Mouse (Mus musculus) embryo, embryonic 11 days (tissue): ENCODE measurements around the gene Olfr263.

ENCODE experiments used
- DNase-seq: peaks from one replicate; pipeline ENCODE4 v3.0.0-alpha.2; 2015

The Olfr263 gene

DNA sequence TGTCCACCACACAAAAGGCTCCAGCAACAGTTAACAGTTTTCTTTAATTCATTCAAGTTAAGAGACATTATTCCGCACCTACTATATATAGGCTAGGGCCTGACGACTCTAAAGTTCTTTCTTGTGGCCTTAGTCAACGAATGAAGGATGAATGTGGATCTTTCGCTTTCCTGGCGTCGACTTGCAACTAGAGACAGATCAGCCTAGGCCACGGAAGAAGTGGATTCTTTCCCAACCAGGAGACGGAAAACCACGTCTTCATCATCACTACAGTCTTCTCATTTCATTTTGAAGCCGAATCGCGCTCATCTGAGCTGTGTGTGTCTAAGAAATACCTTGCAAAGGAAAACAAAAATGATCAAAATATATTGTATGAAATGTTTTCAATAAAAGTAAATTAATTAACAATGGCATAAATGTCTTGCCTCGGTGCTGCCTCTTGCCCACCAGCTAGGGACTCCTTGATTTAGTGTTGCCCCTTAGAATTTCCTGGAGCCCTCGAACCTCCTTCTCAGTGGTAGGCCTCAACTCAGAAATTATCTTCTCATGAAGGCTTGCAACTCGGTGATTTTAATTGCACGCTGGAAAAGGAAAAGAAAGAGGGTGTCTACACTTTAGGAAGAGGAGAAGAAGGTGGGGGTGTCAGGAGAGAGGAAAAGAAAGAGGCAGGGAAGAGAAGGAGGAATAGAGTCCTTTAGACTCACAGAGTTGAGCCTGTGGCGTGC is 41.2 kb downstream of the Olfr263 start:
- DNase-seq, result no peak

DNA sequence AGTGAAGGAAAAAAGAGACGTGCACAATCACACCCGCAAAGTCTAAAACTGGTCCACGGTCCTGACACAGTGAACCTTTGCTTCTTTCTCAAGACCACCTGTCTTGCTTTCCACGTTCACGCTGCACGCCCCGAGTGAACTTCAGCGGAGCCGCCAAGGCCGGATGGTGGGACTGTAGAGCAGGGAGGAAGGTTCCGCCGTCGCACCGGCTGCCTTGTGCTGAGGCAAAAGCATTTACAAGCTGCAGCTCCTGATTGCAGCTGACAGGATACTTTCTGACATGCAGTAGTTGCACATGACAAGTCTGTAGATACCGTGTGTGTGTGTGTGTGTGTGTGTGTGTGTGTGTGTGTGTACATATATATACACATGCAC is 41.7 kb downstream of the Olfr263 start:
- DNase-seq, result peak; percentile 60

DNA sequence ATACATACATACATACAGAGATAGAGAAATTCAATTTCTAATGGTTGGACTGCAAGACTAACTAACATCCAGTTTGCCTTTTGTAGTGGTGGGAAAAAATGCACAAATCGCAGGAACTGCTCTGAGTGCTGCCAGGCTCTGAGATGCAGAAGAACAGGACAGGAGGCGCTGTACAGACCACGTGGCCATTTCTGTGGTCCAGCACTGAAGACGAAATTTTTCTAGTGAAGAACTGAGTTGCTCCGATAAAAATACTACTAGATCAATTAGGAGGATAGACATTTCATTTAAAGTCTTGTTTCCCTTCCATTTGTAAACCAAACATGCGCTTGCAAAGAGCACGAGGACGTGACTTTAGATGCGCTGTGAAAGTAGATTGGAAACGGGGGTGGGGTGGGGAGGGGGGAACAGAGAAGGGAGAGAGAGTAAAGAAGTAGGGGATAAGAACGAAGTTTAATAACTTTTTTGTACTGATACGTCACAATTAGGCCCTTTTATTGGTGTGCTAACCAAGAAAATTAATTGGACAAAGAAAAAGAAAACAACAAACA is 42.2 kb downstream of the Olfr263 start:
- DNase-seq, result peak; percentile 80

GRCm38 (mm10) chr13:21172241-21173027 is 43.0 kb downstream of the Olfr263 start:
- peak; percentile 86 for DNase-seq

- peak; percentile 87 for DNase-seq
Measured at GRCm38 (mm10) chr13:21173072-21173471, 43.6 kb downstream of the Olfr263 start.

GRCm38 (mm10) chr13:21176733-21177132 is 47.3 kb downstream of the Olfr263 start:
- no peak for DNase-seq

DNA sequence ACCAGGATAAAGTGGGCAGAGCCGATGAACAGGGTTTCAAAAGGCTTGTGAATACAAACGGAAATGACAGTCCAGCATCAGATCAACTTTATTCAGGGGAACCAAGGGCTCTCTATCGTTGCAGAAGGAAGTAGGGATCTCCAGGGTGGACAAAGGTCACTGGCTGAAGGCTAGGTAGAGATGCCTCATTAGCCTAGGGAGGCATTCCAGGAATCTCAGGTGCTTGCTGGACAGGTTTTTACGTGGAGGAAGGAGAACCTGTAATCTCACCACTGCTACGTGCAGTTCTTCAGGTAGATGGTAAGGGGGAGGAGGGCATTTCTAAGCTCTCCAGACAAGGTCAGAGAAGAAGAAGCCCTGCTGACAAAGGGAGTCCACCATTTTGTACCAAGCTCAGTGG is 48.2 kb downstream of the Olfr263 start:
- DNase-seq, result no peak

DNA sequence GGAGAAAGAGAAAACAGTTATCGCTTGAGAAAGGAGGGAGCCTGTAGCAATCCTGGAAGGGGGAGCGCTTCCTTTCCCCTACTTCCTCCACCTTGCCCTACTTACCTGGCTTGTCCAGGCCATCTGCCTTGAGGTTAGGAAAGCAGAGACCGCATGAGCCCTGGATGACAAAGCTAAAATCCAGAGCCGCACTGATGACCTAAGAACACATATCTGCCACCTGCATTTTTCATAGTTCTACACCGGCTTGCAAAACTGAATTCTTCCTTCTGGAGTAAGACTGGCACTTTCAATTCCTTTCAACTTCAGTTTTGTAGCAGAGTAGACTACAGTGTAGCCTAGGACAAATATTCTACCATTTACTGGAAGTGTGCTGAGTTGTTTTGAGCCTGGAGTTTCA is 48.9 kb downstream of the Olfr263 start:
- no peak for DNase-seq

- DNase-seq, result no peak
Measured at GRCm38 (mm10) chr13:21179367-21179723, 49.9 kb downstream of the Olfr263 start, which contains the start of gene Trim27. Gene Trim27, plus strand, starts transcription at chr13:21179445.

DNA sequence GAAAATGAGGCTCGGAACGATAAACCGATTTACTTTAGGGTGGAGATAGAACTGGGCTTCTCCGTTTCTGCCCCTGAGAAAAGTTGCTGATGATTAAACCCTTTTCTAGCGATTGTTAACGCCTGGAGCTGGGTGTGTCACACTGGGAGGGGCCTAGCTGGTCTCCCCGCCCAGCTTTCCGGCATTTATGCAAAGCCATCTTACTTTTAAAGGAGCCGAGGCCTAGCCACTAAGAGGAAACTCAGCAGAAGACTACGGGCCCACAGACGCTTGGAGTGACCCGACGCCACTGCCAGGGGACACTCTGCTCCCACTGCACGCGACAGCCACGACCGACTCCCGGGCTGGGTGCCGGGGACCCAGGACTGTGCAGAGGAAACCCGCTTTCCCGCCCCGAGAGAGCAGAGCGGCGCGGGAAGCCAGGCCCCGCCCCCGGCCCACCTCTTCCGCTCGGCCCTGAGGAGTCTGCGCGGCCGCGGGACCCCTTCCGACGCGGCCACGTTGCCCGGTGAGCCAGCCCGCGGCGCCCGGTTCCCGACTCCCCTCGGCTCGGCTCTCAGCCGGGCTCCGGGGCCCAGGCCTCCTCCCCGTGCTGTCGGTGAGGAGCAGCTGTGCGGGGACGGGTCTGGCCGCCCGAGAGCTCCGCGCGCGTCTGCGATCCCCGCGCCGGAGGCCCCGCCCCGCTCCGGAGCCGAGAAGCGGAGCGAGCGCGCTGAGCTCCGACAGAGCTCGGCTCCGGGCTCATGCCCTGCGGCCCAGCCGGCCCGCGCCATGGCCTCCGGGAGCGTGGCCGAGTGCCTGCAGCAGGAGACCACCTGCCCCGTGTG is 50.5 kb downstream of the Olfr263 start:
- DNase-seq, result peak; percentile 93

GRCm38 (mm10) chr13:21180551-21181530 is 51.4 kb downstream of the Olfr263 start:
- peak; percentile 78 for DNase-seq

- no peak for DNase-seq
Measured at GRCm38 (mm10) chr13:21181996-21182395, 52.6 kb downstream of the Olfr263 start.

- no peak for DNase-seq
Measured at GRCm38 (mm10) chr13:21183066-21183465, 53.6 kb downstream of the Olfr263 start.

DNA sequence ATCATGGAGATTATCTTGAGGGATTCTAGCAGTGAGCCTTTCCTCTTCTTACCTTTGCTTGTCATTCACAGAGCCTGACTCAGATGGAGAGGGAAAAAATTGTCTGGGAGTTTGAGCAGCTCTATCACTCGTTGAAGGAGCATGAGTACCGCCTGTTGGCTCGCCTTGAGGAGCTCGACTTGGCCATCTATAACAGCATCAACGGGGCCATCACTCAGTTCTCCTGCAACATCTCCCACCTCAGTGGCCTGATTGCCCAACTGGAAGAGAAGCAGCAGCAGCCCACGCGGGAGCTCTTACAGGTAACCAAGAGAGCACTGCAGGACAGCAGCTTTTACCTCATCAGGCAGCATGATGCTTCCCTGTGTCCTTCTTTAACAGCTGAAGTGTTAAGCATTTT is 54.2 kb downstream of the Olfr263 start:
- no peak for DNase-seq

DNA sequence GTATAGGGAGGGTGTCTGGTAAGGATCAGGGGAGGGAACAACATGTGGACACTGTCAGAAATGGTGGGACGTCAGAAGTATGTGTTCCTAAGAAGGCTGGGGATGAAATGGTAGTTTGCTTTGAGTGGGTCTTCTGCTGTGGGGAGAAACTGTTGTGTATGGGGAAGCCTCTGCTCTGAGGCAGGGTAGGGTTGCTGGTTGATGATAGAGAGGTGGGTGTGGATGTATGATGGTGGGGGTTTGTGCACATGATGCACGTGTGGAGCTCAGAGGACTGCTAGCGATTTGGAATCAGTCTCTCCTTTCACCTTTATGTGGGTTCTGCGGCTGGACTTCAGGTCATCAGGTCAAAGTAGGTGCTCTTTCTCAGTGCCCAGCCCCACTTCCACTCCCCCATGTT is 56.1 kb downstream of the Olfr263 start:
- no peak for DNase-seq
